Mouse (Mus musculus): Measurements from ENCODE around the gene Gramd4. TPM values are rescaled to one million over a fixed set of nuclear protein-coding genes. Genes with fewer than 3 reads are reported as not detected.

Gramd4 gene
- polyA plus RNA-seq, 1 experiment from 2014 or later: 32.5 TPM

DNA sequence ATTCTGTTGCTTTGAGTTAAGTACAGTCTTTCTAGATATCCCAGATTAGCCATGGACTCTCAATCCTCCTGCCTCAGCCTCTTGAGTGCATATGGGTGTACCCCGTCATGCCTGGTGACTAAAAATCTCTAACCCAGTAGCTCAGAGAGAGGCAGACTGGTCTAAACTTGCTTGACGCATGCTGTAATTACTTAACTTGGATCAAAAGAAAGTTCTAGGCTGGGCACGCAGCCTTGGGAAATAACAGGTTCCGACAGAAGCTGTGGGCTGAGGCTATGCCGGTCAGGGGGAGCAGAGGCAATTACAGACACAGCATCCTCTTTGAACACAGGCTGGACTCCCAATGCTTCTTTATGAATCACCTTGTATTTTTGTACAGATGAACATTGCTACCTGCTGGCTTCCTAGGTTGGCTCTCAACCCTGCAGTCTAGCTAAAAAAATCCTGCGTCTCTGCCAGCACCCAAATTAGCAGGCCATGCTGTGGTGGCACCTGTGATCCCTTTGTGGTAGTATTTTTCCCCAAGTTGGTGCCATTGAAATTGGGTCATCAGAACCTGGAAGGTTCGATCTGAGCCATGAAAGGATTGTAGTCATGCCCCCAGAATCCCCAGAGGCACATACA, 109.6 kb downstream of the Gramd4 start:
- ATAC-seq (ENCODE audit: low FRiP score): no peak
- H3K36me3 ChIP-seq: peaks cover 4% of the 10 kb centered on the region; the same call in 1 of the 2 replicates
- WGBS: 93% methylated on average over 7 of the region's 7 CpGs

GRCm38 (mm10) chr15:86167787-86168504, 110.5 kb downstream of the Gramd4 start:
- peaks cover 22% of the 10 kb centered on the region for H3K4me1 ChIP-seq
- WGBS: 81% methylated on average over 10 of the region's 10 CpGs
- no peak overlapping the region for H3K27ac ChIP-seq
- ATAC-seq (ENCODE audit: low FRiP score): no peak
- H3K4me2 ChIP-seq (replicated peaks): no peak overlapping the region
- no peak overlapping the region for H3K9ac ChIP-seq
- peaks cover 4% of the 10 kb centered on the region; the same call in 1 of the 2 replicates for H3K36me3 ChIP-seq
- no peak overlapping the region for H3K4me3 ChIP-seq
- H3K27me3 ChIP-seq: no peaks in the 10 kb centered on the region
- H3K9me3 ChIP-seq (replicated peaks): no peaks in the 10 kb centered on the region

More for the DNA sequence above, 109.6 kb downstream of the Gramd4 start:
- Histone ChIP-seq H3K9ac (no peak overlapping the region), H3K27me3 (no peaks in the 10 kb centered on the region), H3K4me1 (peaks cover 16% of the 10 kb centered on the region), H3K27ac (no peak overlapping the region), H3K9me3 (replicated peaks) (no peaks in the 10 kb centered on the region), H3K4me2 (replicated peaks) (no peak overlapping the region), H3K4me3 (no peak overlapping the region)

DNA sequence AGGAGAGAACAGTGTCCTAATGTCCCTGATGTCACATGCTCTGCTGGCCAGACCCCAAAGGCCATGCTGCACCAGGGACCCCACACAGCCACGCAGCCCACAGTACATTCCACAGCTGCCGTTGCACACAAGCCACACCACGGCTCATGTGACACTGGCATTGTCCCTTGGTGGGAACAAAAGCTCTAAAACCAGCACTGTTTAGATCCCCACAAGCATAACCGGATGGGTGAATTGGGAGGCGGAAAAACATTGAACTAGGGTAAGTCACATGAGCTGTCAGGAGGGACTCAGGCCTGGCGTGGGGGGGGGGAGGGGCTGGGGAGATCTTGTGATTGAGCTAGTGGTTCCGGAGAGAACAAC, 111.0 kb downstream of the Gramd4 start:
- Histone ChIP-seq H3K9me3 (replicated peaks) (no peaks in the 10 kb centered on the region), H3K4me1 (peaks cover 27% of the 10 kb centered on the region), H3K9ac (no peak overlapping the region), H3K36me3 (peaks cover 4% of the 10 kb centered on the region; the same call in 1 of the 2 replicates), H3K27ac (no peak overlapping the region; the same call in 1 of the 2 replicates), H3K4me2 (replicated peaks) (no peak overlapping the region), H3K4me3 (no peak overlapping the region), H3K27me3 (no peaks in the 10 kb centered on the region)
- 32% methylated on average over 7 of the region's 7 CpGs for WGBS
- peak; percentile 19; the same call in 1 of the 2 replicates for ATAC-seq (ENCODE audit: low FRiP score)

- no peak overlapping the region for H3K4me2 ChIP-seq (replicated peaks)
- peaks cover 34% of the 10 kb centered on the region for H3K4me1 ChIP-seq
- no peaks in the 10 kb centered on the region for H3K27me3 ChIP-seq
- ATAC-seq (ENCODE audit: low FRiP score): peak; percentile 16; the same call in 1 of the 2 replicates
- H3K27ac ChIP-seq: no peak overlapping the region; the same call in 1 of the 2 replicates
- H3K36me3 ChIP-seq: no peaks in the 10 kb centered on the region
- H3K9me3 ChIP-seq (replicated peaks): no peaks in the 10 kb centered on the region
- H3K4me3 ChIP-seq: no peak overlapping the region
- H3K9ac ChIP-seq: no peak overlapping the region
- WGBS: 79% methylated on average over 12 of the region's 12 CpGs
Observed at GRCm38 (mm10) chr15:86168941-86169816, 111.7 kb downstream of the Gramd4 start.

DNA sequence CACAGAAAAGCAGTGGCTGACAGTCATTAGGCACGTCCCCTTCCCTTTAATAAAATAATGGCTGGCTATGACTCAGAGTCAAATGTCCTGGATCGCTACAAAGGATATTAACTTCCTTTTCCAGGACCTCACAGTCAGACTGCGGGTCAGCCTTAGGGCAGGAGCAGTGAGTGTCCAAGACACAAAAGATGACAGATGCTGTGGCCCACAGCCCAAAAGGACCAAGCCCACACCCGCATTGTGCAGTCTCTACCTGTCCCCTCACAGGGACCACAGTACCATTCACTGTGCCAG, 112.3 kb downstream of the Gramd4 start:
- Histone ChIP-seq H3K27me3 (no peaks in the 10 kb centered on the region), H3K27ac (no peak overlapping the region), H3K4me2 (replicated peaks) (no peak overlapping the region), H3K9me3 (replicated peaks) (no peaks in the 10 kb centered on the region), H3K36me3 (no peaks in the 10 kb centered on the region), H3K4me3 (no peak overlapping the region), H3K9ac (no peak overlapping the region), H3K4me1 (peaks cover 38% of the 10 kb centered on the region)
- no peak for ATAC-seq (ENCODE audit: low FRiP score)
- WGBS: 74% methylated on average over 4 of the region's 4 CpGs

DNA sequence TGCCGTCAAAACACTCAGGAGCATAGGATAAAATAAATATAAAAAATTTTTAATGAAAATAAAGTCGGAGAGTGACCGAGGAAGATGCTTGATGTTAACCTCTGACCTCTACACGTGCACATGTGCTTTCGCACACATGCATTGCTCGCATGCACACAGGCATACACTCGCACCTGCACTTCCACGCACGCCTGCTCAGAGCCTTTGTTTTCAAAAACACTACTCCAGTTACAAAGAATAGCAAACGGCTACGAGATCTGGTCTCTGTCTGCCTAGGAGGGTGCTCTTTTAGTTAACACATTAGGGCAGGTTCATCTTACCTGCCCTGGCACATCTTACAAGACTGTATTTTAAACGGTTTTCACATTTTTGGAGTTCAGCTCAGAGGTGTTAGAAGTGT, 113.8 kb downstream of the Gramd4 start:
- Histone ChIP-seq H3K36me3 (0 out of 2 replicates have a peak, but pooled peaks cover 4% of the 10 kb centered on the region), H3K27me3 (no peaks in the 10 kb centered on the region), H3K4me1 (peaks cover 39% of the 10 kb centered on the region), H3K4me2 (replicated peaks) (no peak overlapping the region), H3K27ac (no peak overlapping the region), H3K4me3 (no peak overlapping the region), H3K9ac (no peak overlapping the region), H3K9me3 (replicated peaks) (no peaks in the 10 kb centered on the region)
- WGBS: 74% methylated on average over 12 of the region's 12 CpGs
- ATAC-seq (ENCODE audit: low FRiP score): no peak

- H3K4me2 ChIP-seq (replicated peaks): no peak overlapping the region
- H3K9ac ChIP-seq: no peak overlapping the region
- H3K4me1 ChIP-seq: peaks cover 39% of the 10 kb centered on the region
- no peaks in the 10 kb centered on the region for H3K27me3 ChIP-seq
- no peak overlapping the region for H3K27ac ChIP-seq
- 0 out of 2 replicates have a peak, but pooled peaks cover 4% of the 10 kb centered on the region for H3K36me3 ChIP-seq
- H3K4me3 ChIP-seq: no peak overlapping the region
- WGBS: 67% methylated on average over 3 of the region's 3 CpGs
- H3K9me3 ChIP-seq (replicated peaks): no peaks in the 10 kb centered on the region
- no peak for ATAC-seq (ENCODE audit: low FRiP score)
Observed at GRCm38 (mm10) chr15:86172124-86172523, 114.6 kb downstream of the Gramd4 start.

DNA sequence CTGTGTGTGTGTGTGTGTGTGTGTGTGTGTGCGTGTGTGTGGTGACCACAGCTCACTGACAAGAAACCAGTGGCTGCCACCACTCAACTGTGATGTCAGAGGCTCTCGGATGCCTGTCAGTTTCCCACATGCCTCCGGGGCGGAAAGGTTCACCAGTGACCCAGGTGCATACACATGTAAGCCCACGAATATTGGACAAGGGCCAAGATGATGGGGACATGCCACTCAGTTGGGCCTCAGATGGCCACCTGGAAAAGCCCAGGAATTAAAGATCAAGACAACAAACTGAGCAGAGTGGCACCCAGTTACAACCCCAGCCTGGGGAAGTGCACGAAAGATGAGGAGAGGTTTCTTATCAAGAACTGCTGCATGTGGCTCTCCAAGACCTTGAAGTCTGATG, 115.0 kb downstream of the Gramd4 start:
- peaks cover 39% of the 10 kb centered on the region for H3K4me1 ChIP-seq
- no peak overlapping the region for H3K4me3 ChIP-seq
- no peaks in the 10 kb centered on the region for H3K27me3 ChIP-seq
- no peak overlapping the region for H3K4me2 ChIP-seq (replicated peaks)
- no peak for ATAC-seq (ENCODE audit: low FRiP score)
- WGBS: 74% methylated on average over 6 of the region's 6 CpGs
- no peak overlapping the region for H3K9ac ChIP-seq
- no peak overlapping the region for H3K27ac ChIP-seq
- no peaks in the 10 kb centered on the region for H3K9me3 ChIP-seq (replicated peaks)
- 0 out of 2 replicates have a peak, but pooled peaks cover 4% of the 10 kb centered on the region for H3K36me3 ChIP-seq

DNA sequence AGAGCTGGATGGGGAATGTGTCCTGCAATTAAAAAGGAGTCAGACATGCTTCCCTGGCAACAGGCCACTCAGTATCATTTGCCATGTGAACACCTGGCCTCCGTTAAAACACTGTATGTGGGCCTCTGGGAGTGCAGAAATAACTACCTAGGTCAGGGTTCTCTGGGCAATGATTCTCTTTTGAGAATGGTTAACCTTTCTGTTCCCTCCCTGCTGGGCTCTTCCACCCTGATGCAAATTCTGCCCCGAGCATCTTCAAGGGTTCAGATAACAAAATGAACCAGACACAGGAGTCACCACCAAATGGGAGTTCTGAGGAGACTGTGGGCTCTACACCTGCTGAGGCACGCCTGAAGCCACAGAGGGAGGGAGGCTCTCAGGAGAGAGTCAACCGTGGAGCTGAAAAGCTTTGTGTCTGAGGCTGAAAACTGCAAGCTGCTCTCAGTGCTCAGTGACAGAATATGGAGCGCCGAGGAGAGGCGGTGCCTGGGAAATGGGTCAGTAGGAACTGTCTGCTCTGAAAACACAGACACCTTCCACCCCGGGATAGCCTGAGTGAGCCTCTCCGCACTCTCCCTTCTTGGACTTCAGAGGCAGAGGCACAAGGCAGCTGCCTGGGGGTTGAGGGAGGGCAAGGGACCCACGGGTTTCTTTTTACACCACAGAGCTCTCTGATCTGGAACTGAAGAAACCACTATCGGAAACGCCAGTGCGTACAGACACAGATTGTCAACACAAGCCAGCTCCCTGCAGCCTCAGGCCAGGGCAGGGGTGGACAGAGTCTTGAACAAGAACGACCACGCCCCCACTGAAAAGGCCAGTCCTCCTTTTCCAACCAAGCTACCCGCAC, 115.9 kb downstream of the Gramd4 start:
- Histone ChIP-seq H3K4me3 (no peak overlapping the region), H3K9ac (no peak overlapping the region), H3K9me3 (replicated peaks) (no peaks in the 10 kb centered on the region), H3K4me2 (replicated peaks) (no peak overlapping the region), H3K27ac (no peak overlapping the region; the same call in 1 of the 2 replicates), H3K27me3 (no peaks in the 10 kb centered on the region), H3K4me1 (peaks cover 36% of the 10 kb centered on the region), H3K36me3 (0 out of 2 replicates have a peak, but pooled peaks cover 4% of the 10 kb centered on the region)
- no peak for ATAC-seq (ENCODE audit: low FRiP score)
- 41% methylated on average over 16 of the region's 16 CpGs for WGBS

DNA sequence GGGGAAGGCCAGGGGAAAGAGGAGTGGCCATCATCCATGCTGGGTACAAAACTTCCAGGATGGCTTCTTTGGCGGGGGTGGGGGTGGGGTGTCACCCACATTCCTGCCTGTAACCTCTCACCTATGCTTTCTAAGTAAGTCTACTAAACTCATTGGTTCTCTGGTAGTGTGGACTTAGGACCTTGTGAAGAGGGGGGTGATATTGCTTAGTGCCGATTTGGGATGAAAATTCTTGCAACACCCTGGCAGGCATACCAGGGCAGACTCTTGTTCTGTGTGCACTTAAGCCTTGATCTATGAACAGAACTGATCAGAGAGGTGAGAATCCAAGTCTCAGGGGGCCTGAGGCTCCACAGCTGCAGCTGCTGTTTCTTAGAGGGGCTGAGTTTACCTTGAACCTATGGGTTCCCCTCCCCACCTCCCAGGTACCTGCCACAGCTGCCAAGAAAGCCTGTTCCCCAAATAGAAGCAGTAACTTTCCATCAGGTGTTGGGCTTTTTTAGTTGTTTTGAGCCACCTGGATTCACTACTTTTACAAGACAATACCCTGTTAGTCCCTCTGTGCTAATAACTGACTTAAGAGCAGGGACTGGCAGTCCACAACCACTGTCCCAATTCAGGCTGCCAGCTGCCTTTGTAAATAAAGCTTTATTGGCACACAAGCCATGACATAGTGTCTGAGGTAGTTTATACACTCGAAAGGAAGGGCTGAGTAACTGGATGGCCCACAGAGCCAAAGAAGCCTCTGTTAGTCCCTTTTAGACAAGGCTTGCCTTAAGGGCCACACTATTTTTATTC, 118.0 kb downstream of the Gramd4 start:
- 79% methylated on average over 3 of the region's 3 CpGs for WGBS
- H3K9ac ChIP-seq: no peak overlapping the region
- H3K4me1 ChIP-seq: peaks cover 24% of the 10 kb centered on the region
- no peaks in the 10 kb centered on the region for H3K27me3 ChIP-seq
- 0 out of 2 replicates have a peak, but pooled peaks cover 4% of the 10 kb centered on the region for H3K36me3 ChIP-seq
- no peak overlapping the region for H3K27ac ChIP-seq
- H3K4me2 ChIP-seq (replicated peaks): no peak overlapping the region
- ATAC-seq (ENCODE audit: low FRiP score): no peak
- H3K4me3 ChIP-seq: no peak overlapping the region
- H3K9me3 ChIP-seq (replicated peaks): no peaks in the 10 kb centered on the region

DNA sequence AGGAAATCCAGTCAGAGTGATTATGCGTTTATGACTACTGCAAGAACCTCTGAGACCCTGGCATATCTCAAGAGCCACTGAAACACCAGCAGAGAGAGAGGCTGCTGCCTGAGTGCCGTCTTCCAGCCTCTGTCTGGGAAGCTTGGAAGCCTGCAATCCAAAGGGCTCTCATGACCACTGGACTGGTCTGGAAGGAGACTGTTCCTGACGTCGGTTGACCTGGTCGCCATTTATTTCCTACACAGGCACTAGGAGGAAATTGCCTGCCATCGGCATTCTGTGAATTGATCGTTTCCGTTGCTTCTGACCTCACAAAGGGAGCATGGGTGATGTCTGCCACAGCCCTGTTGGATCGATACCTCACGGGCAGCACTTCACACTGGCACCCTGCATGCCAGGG, 118.7 kb downstream of the Gramd4 start:
- H3K4me1 ChIP-seq: peaks cover 24% of the 10 kb centered on the region
- no peak overlapping the region for H3K27ac ChIP-seq
- no peaks in the 10 kb centered on the region for H3K9me3 ChIP-seq (replicated peaks)
- WGBS: 87% methylated on average over 10 of the region's 10 CpGs
- H3K27me3 ChIP-seq: no peaks in the 10 kb centered on the region
- no peak overlapping the region for H3K9ac ChIP-seq
- no peak overlapping the region for H3K4me2 ChIP-seq (replicated peaks)
- ATAC-seq (ENCODE audit: low FRiP score): no peak
- 0 out of 2 replicates have a peak, but pooled peaks cover 4% of the 10 kb centered on the region for H3K36me3 ChIP-seq
- H3K4me3 ChIP-seq: no peak overlapping the region

Data from hindbrain, embryonic 12.5 days (tissue).